Mouse (Mus musculus) macrophage (primary cell): ENCODE data around the gene Mrpl24. TPM values are rescaled to one million over a fixed set of nuclear protein-coding genes. Genes with fewer than 3 reads are reported as not detected.
"Not testable (repeated sequence)": the region's sequence is repeated elsewhere in the genome, so short reads cannot be mapped to it uniquely, and the experiment has no call there.

Experiments
- H3K27ac ChIP-seq: fragments of 350-480 bp; formaldehyde crosslinking; 2 replicates; pipeline ENCODE4 v1.9.0; 2021
- H3K36me3 ChIP-seq: fragments of 350-480 bp; formaldehyde crosslinking; 2 replicates; pipeline ENCODE4 v1.9.0; 2021; ENCODE audit errors: inconsistent target
- H3K4me3 ChIP-seq: fragments of 350-480 bp; formaldehyde crosslinking; 2 replicates; pipeline ENCODE4 v1.9.0; 2021; ENCODE audit errors: inconsistent target
- H3K79me2 ChIP-seq: fragments of 350-480 bp; formaldehyde crosslinking; 2 replicates; pipeline ENCODE4 v1.9.0; 2021; ENCODE audit errors: inconsistent target
- WGBS: methylation state at CpG from one replicate; pipeline ENCODE4 v1.1.7; 2026; ENCODE audit warnings: inconsistent platforms; ENCODE audit not compliant: missing documents; 5-methylcytosine and 5-hydroxymethylcytosine counted together
- polyA plus RNA-seq: library from polyadenylated mRNA; stranded (reverse); fragments of 250-400 nt; gene quantifications from 3 replicates; pipeline ENCODE4 v1.2.4, GENCODE M21; 2018; ENCODE audit warnings: inconsistent platforms
- total RNA-seq, 78 experiments: library from RNA; depleted of rRNA; stranded (reverse); fragments of 250-400 nt; gene quantifications; 1 replicate in 9 of 78; 2 replicates in 24 of 78; 3 replicates in 43 of 78; 4 replicates in 2 of 78; pipeline ENCODE4 v1.2.4; 2018; ENCODE audit warnings: inconsistent platforms in 56 of 78

Gene Mrpl24
- 100 to 1,000 TPM in 23 of 26 experiments, 10 to 100 TPM in 3; 74.1 to 206 (median 137) TPM for total RNA-seq (2018; cell fraction: chromatin; rRNA removed)
- 10 to 100 TPM; 55.2 to 71.0 (median 63.8) TPM for total RNA-seq (2018; cell fraction: cytosol; rRNA removed)
- total RNA-seq (2018; cell fraction: nucleus; rRNA removed) = 100 to 1,000 TPM in 25 of 26 experiments, 10 to 100 TPM in 1; 95.8 to 344 (median 196) TPM
- 54.3 to 77.0 TPM (median 59.3 TPM) in 3 replicates for polyA plus RNA-seq

DNA sequence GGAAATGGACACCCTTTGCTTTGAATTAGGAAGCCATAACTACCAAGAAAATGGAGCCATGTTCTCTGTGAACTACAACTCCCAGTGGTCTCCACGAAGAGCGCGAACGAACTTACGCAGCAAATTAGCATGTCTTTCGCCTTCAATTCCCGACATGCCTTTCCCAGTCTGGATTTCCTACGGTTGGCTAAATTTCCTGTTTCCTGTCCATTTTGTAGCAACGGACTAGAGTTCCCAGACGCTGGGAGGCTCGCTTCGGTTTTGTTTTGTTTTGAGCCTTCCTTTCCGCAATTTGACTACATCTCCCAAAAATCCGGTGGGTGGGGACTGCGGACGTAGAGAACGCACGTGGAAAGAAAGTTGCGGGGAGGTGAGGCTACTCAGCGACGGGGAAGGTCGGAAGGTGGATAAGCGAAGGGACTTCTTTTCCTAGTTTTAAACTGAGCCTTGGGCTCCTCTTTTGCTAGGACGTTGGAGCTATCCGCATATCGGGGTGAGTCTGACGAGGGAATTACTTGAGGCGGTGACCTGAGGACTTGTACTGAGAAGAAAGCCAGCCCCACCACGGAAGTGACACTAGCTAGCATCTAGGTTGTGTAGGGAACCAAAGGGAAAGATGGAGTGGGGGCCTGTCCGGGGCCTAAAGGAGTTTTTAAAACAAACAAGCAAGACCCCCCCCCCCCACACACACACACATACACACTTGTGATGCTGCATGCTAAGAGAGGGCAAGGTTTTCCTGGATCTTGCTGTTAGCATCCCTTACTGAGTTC is at the start of gene Mrpl24:
Gene Mrpl24 (plus strand): TSS at position 171 of the 773 bp plus-strand sequence.
- H3K36me3 ChIP-seq = peaks cover 45% of the 10 kb centered on the region
- WGBS = 2% methylated on average over 25 of the region's 30 CpGs
- peaks cover 15% of the 10 kb centered on the region for H3K79me2 ChIP-seq
- peak within 1 kb of the TSS; percentile 93 for H3K4me3 ChIP-seq
- H3K27ac ChIP-seq = peak within 1 kb of the TSS; percentile 70

DNA sequence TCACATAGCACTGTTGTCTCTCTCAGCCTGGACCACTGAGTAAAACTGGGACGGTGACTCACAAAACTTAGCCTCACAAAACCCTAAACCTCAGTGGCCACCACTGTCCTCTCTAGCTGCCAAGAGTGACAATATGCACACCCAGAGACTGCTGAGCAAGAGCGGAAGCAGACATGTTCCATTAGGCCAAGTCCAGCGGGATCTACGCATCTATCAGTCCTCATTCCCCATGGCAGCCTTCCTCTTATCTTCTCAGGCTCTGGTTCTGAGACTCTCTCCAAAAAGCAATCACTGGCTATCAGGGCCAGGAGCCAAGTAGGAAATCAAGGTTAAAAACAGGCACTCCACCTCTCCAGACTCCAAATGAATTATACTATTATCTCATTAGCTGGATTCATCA is 41.6 kb upstream of the Mrpl24 start:
- H3K36me3 ChIP-seq = peaks cover 4% of the 10 kb centered on the region; the same call in 1 of the 2 replicates
- 98% methylated on average over 4 of the region's 4 CpGs for whole genome bisulfite sequencing
- H3K4me3 ChIP-seq = no peak overlapping the region
- H3K79me2 ChIP-seq = peaks cover 98% of the 10 kb centered on the region
- H3K27ac ChIP-seq = no peak overlapping the region

DNA sequence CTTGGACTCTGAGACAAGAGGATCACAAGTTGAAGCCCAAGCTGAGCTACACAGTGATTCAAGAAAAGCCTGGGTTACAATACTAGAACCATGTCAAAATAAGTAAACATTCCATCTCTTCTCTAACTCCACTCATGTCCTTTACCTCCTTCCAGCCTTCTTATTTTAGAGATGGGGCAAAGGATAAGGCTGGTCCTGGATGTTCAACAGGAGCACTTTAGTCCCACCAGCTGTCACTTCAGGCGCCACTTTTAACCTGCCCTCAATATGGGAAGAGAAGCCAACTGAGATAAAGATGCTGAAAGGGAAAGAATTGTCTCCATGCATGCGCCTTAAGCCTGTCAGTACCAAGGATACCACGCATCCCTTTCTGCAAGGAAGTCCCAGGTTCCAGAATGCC is 35.0 kb upstream of the Mrpl24 start:
- Histone ChIP-seq H3K27ac (0 out of 2 replicates have a peak overlapping the region, but pooled peaks have one; percentile 12), H3K4me3 (peak overlapping the region; percentile 84), H3K79me2 (peaks cover 59% of the 10 kb centered on the region), H3K36me3 (no peaks in the 10 kb centered on the region; the same call in 1 of the 2 replicates)
- 10% methylated on average over 3 of the region's 3 CpGs for WGBS

DNA sequence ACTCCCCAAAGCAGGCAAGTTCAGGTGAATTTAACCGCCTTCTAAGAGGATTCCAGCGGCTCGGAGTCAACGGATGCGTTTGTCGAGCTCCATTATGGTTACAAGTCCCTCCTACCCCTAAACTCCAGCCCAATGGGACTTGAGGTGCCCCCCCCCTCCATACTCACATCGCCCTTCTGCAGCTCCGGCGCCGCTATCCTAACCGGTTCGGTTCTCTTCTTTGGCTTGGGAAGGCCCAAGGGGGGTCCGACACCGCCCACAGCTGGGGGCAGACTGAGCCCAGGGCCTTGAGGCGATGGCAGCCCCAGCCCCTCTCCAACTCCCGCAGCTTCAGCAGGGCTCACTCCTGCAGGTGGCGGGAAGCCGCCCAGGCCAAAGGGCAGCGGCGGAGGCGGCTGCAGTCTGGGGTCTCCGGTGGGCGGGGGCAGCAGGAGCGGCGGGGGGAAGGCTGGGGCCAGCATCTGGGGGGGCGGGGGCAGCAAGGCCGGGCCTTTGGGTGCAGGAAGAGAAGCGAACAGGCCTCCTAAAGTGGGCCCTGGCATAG is 34.5 kb upstream of the Mrpl24 start:
- H3K4me3 ChIP-seq = peak overlapping the region; percentile 84
- WGBS = under 1% methylated on average over 27 of the region's 28 CpGs
- H3K79me2 ChIP-seq = peaks cover 55% of the 10 kb centered on the region
- peak overlapping the region; percentile 68 for H3K27ac ChIP-seq
- no peaks in the 10 kb centered on the region; the same call in 1 of the 2 replicates for H3K36me3 ChIP-seq

DNA sequence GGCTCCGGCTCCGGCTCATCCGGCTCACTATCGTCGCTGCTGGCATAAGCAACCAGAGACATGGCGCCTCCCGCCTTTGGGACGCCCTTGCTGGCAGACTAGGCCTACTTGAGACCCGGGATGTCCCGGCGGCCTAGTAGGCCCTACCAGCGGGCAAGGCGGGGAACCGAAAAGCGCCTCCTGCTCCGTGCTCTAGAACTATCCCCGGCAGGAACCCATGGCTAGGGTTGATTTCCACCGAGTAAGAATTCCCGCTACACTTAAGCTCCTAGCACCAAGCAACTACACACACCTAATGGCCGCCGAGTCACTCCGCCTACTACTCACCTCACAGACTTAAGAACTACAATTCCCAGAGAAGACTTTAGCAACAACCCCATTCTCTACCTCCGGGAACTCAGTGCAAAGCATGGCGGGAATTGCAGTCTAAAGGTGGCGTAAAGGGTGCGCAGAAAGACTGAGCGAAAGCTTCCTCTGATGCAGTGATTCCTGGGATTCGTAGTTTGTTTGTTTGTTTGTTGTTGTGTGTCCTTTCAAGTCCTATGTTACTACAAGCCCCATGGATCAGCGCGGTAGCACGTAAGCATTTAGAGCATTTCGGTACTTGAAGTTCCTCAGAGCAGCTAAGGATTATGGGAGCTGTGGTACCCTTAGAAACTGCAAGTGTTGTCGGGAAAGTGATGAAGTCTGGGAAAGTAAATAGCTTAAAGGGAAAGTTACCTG is 33.9 kb upstream of the Mrpl24 start, which contains the start of gene Prcc:
Gene Prcc (minus strand): TSS at position 328 of the 723 bp plus-strand sequence.
- Histone ChIP-seq H3K4me3 (peak within 1 kb of the TSS; percentile 84), H3K36me3 (no peaks in the 10 kb centered on the region; the same call in 1 of the 2 replicates), H3K27ac (peak within 1 kb of the TSS; percentile 68), H3K79me2 (peaks cover 48% of the 10 kb centered on the region)
- under 1% methylated on average over 33 of the region's 33 CpGs for whole genome bisulfite sequencing

DNA sequence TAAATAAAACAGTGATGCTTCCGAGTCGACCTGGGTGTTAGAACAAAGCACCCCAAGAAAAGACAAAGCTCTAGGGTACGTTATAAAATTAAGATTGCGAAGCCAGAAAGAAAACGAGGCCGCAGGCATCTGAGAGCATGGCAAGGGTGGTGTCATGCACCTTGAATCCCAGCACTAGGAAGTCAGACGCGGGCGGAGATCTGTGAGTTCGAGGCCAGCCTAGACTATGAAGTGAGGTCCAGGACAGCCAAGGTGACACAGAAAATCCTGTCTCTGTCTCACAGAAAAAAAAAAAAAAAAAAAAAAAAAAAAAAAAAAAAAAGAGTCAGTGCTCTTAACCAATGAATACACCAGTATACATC is 33.3 kb upstream of the Mrpl24 start:
- 7% methylated on average over 10 of the region's 10 CpGs for WGBS
- H3K27ac ChIP-seq = 0 out of 2 replicates have a peak overlapping the region, but pooled peaks have one; percentile 17
- peak overlapping the region; percentile 84 for H3K4me3 ChIP-seq
- no peaks in the 10 kb centered on the region for H3K36me3 ChIP-seq
- peaks cover 43% of the 10 kb centered on the region for H3K79me2 ChIP-seq

DNA sequence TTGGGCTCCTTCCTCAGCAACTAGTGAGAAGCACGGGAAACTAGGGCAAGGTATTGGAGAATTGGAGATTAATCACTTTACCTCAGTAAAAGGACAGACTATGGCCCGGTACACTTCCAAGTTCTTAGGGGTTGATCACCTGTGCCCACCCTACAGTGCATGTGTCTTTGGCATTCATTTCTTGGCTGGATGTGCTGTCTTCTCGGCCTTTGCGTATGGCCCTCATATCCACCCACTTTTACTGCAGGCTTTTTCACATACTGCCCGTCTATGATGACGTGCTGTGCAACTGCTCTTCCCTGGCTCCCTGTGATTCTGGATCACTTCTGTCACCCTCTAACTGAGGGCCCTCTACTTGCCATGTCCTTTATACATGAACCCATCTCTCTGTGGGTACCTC is 32.9 kb upstream of the Mrpl24 start:
- no peak overlapping the region for H3K27ac ChIP-seq
- WGBS = 96% methylated on average over 6 of the region's 6 CpGs
- H3K79me2 ChIP-seq = peaks cover 38% of the 10 kb centered on the region
- peak overlapping the region; percentile 84 for H3K4me3 ChIP-seq
- no peaks in the 10 kb centered on the region for H3K36me3 ChIP-seq

DNA sequence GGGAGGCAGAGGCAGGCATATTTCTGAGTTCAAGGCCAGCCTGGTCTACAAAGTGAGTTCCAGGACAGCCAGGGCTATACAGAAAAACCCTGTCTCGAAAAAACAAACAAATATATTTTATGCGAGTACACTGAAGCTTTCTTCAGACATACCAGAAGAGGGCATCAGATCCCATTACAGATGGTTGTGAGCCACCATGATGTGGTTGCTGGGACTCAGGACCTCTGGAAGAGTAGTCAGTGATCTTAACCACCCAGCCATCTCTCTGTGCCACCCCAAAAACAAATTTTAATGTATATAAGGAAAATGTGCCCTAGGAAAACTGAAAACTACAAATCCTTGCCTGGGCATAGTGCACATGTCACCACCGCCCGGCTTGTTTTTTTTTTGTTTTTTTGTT is 31.9 kb upstream of the Mrpl24 start:
- not testable (repeated sequence) for H3K4me3 ChIP-seq, H3K36me3 ChIP-seq, H3K27ac ChIP-seq
- 78% methylated on average over 4 of the region's 4 CpGs for WGBS
- H3K79me2 ChIP-seq = peaks cover 28% of the 10 kb centered on the region

DNA sequence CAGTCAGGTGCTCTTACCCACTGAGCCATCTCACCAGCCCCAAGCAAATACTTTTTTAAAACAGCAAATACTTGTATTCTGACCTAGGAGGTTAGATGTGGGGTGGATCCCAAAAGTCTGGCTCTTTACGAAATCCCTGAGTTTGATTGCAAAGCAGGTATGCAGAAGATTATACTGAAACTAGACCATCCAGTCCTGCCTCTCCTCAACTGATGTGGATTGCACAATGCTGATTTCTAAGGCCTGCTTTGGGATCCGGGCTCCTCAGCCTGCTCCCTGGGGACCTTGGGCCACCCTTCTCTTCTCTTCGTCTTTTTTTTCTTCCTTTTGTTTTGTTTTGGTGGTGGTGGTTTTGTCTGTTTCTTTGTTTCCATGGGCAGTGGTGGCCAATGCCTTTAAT is 27.8 kb upstream of the Mrpl24 start:
- WGBS = 73% methylated on average over 3 of the region's 3 CpGs
- no peak overlapping the region for H3K27ac ChIP-seq
- no peaks in the 10 kb centered on the region for H3K36me3 ChIP-seq
- no peak overlapping the region for H3K4me3 ChIP-seq
- no peaks in the 10 kb centered on the region for H3K79me2 ChIP-seq

DNA sequence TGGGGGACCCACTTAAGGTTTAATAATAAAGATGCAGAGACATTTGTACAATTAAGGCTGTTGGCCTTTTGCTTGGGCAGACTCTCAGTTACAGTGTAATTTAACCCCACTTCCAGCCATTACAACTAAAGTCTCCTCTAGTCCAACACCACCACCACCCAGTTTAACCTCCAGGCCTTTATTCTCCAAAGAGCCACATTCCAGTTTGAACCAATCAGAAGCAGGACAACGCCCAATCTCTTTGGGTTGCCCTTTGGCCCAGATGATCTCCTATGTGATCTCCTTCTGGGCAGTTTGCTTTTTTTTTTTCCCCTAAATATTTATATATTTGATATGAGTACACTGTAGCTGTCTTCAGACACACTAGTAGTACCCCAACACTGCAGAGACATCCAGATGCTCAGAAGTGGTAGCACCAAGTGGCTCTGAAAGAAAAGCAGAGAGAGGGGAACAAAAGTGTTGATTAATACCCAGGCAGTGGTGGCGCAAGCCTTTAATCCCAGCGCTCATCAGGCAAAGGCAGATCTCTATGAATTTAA is 25.9 kb upstream of the Mrpl24 start:
- no peak overlapping the region for H3K4me3 ChIP-seq
- no peaks in the 10 kb centered on the region for H3K36me3 ChIP-seq
- 93% methylated on average over 3 of the region's 3 CpGs for WGBS
- no peak overlapping the region for H3K27ac ChIP-seq
- no peaks in the 10 kb centered on the region for H3K79me2 ChIP-seq

DNA sequence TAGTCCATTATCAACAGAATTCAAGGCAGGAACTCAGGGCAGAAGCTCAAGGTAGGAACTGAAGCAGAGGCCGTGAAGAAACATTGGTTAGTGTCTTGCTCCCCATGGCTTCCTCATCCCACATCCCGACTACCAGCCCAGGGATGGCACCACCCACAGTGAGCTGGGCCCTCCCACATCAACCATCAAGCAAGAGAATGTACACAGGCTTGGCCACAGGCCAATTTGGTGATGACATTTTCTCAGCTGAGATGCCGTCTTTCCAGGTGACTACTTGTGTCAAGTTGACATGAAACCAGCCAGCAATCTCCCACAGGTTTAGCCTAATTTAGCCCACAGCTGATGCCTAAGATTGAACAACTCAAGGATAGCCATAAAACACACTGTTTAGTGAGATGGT is 20.0 kb upstream of the Mrpl24 start:
- no peak overlapping the region for H3K27ac ChIP-seq
- H3K36me3 ChIP-seq = no peaks in the 10 kb centered on the region
- no peak overlapping the region for H3K4me3 ChIP-seq
- WGBS = 84% methylated on average over 3 of the region's 3 CpGs
- H3K79me2 ChIP-seq = no peaks in the 10 kb centered on the region

DNA sequence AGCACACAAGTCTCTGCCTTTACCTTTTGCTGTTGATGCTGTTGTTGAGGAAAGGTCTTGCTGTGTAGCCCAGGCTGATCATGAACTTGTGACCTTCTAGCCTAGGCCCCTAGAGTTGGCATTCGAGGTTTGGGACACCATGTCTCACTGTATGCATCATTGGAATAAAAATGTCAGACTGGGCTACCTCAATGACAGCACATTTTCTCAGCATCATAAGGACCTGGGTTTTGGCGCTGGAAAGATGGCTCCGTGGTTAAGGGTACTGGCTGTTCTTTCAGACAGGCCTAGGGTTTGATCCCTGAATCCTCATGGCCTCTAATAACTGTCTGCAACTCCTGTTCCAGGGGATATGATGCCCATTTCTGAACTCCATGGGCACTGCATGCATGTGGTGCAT is 19.5 kb upstream of the Mrpl24 start:
- Histone ChIP-seq H3K4me3 (no peak overlapping the region), H3K79me2 (no peaks in the 10 kb centered on the region), H3K27ac (no peak overlapping the region), H3K36me3 (no peaks in the 10 kb centered on the region)
- 100% methylated on average over 1 of the region's 3 CpGs for WGBS

DNA sequence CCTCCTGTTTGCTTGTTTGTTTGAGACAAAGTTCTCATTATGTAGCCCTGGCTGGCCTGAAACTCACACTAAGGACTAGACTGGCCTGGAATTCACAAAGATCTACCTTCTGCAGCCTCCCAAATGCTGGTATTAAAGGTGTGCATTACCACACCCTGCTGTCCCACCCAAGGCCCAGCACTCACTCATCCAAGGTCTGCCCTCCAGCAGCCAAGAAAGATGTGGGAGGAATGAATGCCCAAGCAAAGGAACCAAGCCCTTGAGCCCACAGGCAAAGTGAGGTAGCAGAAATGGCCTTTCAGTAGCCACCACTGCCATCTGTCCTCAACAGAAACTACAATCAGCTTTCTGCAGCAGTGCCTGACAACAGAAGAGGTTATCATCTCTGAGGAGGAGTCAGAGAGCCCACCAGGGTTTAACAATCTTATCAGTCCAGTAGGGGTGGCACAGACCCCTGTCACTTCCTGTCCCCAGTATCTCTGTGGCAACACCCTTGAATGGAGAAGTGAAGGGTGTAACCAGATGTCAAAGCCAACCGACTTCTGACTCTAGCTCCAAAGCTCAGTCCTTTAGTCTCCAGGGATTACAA is 18.2 kb upstream of the Mrpl24 start:
- H3K4me3 ChIP-seq = no peak overlapping the region
- WGBS = 0% methylated on average over 1 of the region's 1 CpGs
- no peak overlapping the region for H3K27ac ChIP-seq
- H3K36me3 ChIP-seq = no peaks in the 10 kb centered on the region
- no peaks in the 10 kb centered on the region for H3K79me2 ChIP-seq

DNA sequence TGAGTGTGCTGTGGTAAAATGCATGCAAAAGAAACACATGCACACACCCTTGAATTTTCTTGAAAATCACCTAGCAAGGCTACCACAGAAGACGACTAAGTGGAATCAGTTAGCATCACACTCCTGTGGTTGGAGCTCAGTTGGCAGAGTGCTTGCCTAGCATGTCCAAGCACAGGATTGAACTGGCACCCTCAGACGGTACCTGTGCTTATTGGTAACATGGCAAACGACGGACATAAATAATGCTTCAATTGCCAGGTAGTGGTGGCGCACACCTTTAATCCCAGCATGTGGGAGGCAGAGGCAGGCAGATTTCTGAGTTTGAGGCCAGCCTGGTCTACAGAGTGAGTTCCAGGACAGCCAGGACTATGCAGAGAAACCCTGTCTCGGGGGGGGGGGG is 17.3 kb upstream of the Mrpl24 start:
- H3K27ac ChIP-seq, H3K79me2 ChIP-seq, H3K4me3 ChIP-seq, H3K36me3 ChIP-seq: not testable (repeated sequence)
- 69% methylated on average over 5 of the region's 6 CpGs for WGBS
